Mouse (Mus musculus) forebrain, embryonic 14.5 days (tissue): ENCODE data around the gene Pdgfd. TPM values are rescaled to one million over a fixed set of nuclear protein-coding genes. Genes with fewer than 3 reads are reported as not detected.

Experiments used
- ATAC-seq: fragments of 200-750 bp; cut with Nextera tagmentation; 2 replicates; pipeline ENCODE4 v1.8.0; 2017; ENCODE audit warnings: mild to moderate bottlenecking, moderate library complexity
- DNase-seq: peaks from one replicate; pipeline ENCODE4 v3.0.0-alpha.2; 2015; ENCODE audit warnings: low spot score
- H3K27ac ChIP-seq: fragments of 300-500 bp; sonication (generic); 2 replicates; pipeline ENCODE4 v1.5.1; 2014; ENCODE audit warnings: low read depth, mild to moderate bottlenecking, control low read depth, low read length, moderate library complexity
- H3K27me3 ChIP-seq: fragments of 300-500 bp; sonication (generic); replicated peaks from 2 replicates; pipeline ENCODE4 v1.6.1; 2014; ENCODE audit warnings: low read length, control low read depth, mixed read lengths; ENCODE audit not compliant: control insufficient read depth, insufficient read depth
- H3K36me3 ChIP-seq: fragments of 300-500 bp; sonication (generic); 2 replicates; pipeline ENCODE4 v1.6.1; 2014; ENCODE audit warnings: low read length, control low read depth; ENCODE audit not compliant: control insufficient read depth, insufficient read depth
- H3K4me1 ChIP-seq: fragments of 300-500 bp; sonication (generic); 2 replicates; pipeline ENCODE4 v1.6.1; 2014; ENCODE audit warnings: antibody characterized with exemption, low read length, control low read depth; ENCODE audit not compliant: control insufficient read depth, insufficient read depth
- H3K4me2 ChIP-seq: fragments of 300-500 bp; sonication (generic); 2 replicates; pipeline ENCODE4 v1.6.1; 2014; ENCODE audit warnings: mild to moderate bottlenecking, control low read depth, low read length
- H3K4me3 ChIP-seq: fragments of 300-500 bp; sonication (generic); 2 replicates; pipeline ENCODE4 v1.5.1; 2014; ENCODE audit warnings: low read depth, low read length, control low read depth
- H3K9ac ChIP-seq: fragments of 300-500 bp; sonication (generic); 2 replicates; pipeline ENCODE4 v1.6.1; 2014; ENCODE audit warnings: mild to moderate bottlenecking, low read length, control low read depth, moderate library complexity
- H3K9me3 ChIP-seq: fragments of 300-500 bp; sonication (generic); replicated peaks from 2 replicates; pipeline ENCODE4 v1.6.1; 2016; ENCODE audit warnings: low read length, control low read depth, mixed read lengths; ENCODE audit not compliant: control insufficient read depth
- WGBS: fragments of 180-500 bp; shearing (Covaris S2); extraction: QIAGEN DNeasy Blood & Tissue Kit; methylation state at CpG from one replicate; pipeline ENCODE4 v1.1.7; 2014; 5-methylcytosine and 5-hydroxymethylcytosine counted together
- polyA plus RNA-seq: library from polyadenylated mRNA; unstranded; fragments of >200 nt; fragmentation: Nextera tagmentation; extraction: Ambion mirVana; gene quantifications from 2 replicates; pipeline ENCODE4 v1.2.1, GENCODE M21; 2014

Gene Pdgfd
- polyA plus RNA-seq, 1 experiment from 2014 or later = 2.3 TPM

DNA sequence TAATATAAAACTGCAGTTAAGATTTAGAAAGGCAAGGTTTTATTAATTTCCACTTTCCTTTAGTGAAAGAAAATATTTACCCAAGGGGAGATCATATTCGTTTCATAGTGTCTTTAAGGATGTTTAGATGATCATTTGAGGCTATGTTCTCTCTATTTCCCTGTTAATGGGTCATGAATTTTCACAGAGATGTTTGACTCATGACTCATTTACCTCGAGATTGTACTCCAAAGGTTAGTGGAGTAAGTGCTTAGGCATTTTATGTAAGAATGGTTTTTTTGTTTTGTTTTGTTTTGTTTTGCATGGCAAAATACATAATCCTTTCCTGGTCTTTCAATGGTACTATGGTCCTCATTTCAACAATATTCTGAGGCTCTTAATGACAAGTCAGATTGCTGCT lies 167.9 kb downstream of the Pdgfd start:
- Histone ChIP-seq H3K4me1 (no peaks in the 10 kb centered on the region), H3K4me3 (no peak overlapping the region), H3K9me3 (no peaks in the 10 kb centered on the region), H3K9ac (no peak overlapping the region), H3K4me2 (no peak overlapping the region), H3K27ac (no peak overlapping the region), H3K27me3 (no peaks in the 10 kb centered on the region), H3K36me3 (no peaks in the 10 kb centered on the region)
- 62% methylated on average over 2 of the region's 2 CpGs for WGBS
- ATAC-seq (no peak), DNase-seq (no peak)

DNA sequence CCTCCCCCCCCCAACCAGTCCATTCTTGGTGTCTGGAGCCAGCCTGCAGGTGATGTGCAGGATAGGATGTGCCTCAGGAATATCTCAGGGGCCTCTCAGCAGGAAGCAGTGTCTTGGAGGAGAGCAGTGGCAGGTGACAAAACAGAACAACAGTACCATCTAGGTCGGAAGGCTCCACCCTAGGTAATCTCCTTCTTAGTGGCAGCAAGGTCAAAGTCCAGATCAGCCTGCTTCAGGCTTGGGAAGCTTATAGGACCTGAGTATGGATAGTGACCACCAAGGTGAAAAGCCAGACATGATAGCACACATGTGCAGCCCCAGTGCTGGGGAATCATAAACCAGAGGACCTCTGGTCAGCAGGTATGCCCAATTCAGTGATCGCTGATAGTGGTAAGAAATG lies 169.5 kb downstream of the Pdgfd start:
- Histone ChIP-seq H3K27me3 (no peaks in the 10 kb centered on the region), H3K9me3 (no peaks in the 10 kb centered on the region), H3K4me3 (no peak overlapping the region), H3K4me2 (no peak overlapping the region), H3K36me3 (no peaks in the 10 kb centered on the region), H3K27ac (no peak overlapping the region), H3K9ac (no peak overlapping the region), H3K4me1 (no peaks in the 10 kb centered on the region)
- no peak for ATAC-seq
- 86% methylated on average over 2 of the region's 2 CpGs for WGBS
- DNase-seq = no peak

DNA sequence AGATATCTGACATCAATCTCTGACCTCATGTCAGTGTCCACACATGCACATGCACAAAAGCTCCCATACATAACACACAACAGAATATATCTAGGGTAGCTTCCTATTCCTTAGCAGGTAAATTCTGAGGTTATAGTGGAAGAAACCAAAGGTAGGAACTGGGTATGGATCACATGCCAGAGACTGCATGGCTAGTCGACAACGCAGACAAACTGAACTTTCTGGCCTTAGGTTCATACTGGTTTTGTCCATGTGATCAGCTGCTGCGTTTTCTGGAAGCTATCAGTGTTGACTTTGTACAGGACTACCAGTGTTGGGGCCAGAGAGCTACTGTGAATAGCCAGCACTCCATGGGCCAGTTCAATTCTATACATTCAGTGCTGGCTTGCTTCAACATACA lies 170.0 kb downstream of the Pdgfd start:
- Histone ChIP-seq H3K36me3 (no peaks in the 10 kb centered on the region), H3K9me3 (no peaks in the 10 kb centered on the region), H3K4me2 (no peak overlapping the region), H3K4me3 (no peak overlapping the region), H3K4me1 (no peaks in the 10 kb centered on the region), H3K27ac (no peak overlapping the region), H3K27me3 (no peaks in the 10 kb centered on the region), H3K9ac (no peak overlapping the region)
- WGBS = 92% methylated on average over 3 of the region's 3 CpGs
- DNase-seq (no peak), ATAC-seq (no peak)

DNA sequence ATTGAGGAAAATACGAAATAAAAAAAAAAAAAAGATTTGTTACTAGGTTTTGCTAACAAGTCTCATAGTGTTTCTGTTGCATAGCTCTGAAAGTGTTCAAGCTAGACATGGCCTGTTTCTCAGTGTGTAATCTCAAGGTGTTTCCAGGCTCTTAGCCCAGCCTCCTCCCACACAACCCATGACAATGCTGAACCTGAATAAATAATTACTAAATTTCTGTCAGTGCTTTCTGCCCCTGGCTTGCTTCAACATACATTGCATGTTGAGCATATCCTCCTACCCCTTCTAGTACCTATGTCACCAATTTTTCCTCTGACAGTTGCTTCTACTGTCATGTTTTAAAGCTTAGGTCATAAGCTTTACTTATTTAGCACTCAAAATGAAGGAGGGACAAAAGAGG lies 171.0 kb downstream of the Pdgfd start:
- no peaks in the 10 kb centered on the region for H3K27me3 ChIP-seq
- no peaks in the 10 kb centered on the region for H3K36me3 ChIP-seq
- 65% methylated on average over 1 of the region's 1 CpGs for WGBS
- DNase-seq (no peak), ATAC-seq (no peak)
- H3K4me1 ChIP-seq = no peaks in the 10 kb centered on the region
- H3K9ac ChIP-seq = no peak overlapping the region
- no peak overlapping the region for H3K4me2 ChIP-seq
- H3K9me3 ChIP-seq = no peaks in the 10 kb centered on the region
- no peak overlapping the region for H3K4me3 ChIP-seq
- no peak overlapping the region for H3K27ac ChIP-seq

DNA sequence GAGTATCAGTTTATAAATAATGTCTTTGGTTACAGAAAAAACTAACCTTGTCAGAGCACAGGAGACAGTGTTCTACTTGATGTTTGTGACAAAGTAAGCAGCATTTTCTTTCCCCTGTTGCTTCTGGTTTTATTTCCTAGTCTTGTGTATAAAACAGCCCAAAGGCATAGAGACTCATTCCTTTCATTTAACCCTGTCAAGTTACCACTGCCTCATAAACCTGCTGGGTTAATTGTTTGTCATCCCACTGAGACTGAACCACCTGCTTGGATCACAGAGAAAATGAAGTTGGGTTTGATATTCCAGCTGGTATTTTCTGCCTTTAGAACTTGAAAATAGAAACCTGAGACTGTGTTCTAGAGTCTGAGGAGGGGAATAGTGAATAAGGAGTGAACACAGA lies 172.4 kb downstream of the Pdgfd start:
- Histone ChIP-seq H3K36me3 (no peaks in the 10 kb centered on the region), H3K4me2 (no peak overlapping the region), H3K27me3 (no peaks in the 10 kb centered on the region), H3K9me3 (no peaks in the 10 kb centered on the region), H3K4me3 (no peak overlapping the region), H3K9ac (no peak overlapping the region), H3K27ac (no peak overlapping the region), H3K4me1 (no peaks in the 10 kb centered on the region)
- DNase-seq (no peak), ATAC-seq (no peak)

DNA sequence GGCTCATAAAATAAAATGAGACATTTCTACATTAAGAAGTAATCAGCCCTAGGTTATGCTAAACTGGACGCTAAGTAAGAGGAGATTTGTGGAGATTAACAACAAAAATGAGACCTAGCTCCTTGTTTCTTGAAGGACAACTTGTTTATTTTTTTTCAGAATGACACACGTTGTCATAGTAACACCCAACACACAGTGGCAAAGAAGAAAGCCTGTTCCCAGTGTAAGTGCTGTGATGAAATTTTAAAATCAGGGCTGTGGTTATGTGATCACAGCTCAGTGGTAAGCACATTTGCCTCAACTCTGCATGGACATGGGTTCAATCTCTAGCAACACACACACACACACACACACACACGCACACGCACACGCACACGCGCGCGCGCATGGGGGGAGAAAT lies 174.5 kb downstream of the Pdgfd start:
- H3K9ac ChIP-seq = no peak overlapping the region
- H3K27me3 ChIP-seq = no peaks in the 10 kb centered on the region
- DNase-seq (no peak), ATAC-seq (no peak)
- no peaks in the 10 kb centered on the region for H3K4me1 ChIP-seq
- 95% methylated on average over 10 of the region's 10 CpGs for WGBS
- no peak overlapping the region for H3K4me2 ChIP-seq
- no peak overlapping the region for H3K4me3 ChIP-seq
- no peak overlapping the region for H3K27ac ChIP-seq
- H3K9me3 ChIP-seq = no peaks in the 10 kb centered on the region
- no peaks in the 10 kb centered on the region for H3K36me3 ChIP-seq

DNA sequence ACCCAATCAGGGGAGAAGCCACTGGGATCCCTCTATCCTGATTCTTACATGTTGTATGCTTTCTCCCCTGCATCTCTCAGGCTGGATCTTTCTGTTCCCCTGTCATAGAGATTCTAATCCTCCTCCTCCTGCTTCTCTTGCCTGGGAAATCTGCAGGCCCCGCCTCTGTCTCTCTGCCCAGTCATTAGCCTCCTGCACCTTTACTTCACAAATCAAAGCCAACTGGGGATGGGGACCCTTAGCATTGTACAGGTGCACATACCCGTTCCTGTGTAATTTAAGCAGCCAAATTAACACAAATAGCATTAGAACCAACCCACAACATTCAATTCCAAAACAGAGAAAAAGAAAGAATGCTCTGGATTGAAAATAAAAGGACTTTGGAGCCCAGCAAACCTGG lies 176.1 kb downstream of the Pdgfd start:
- ATAC-seq = no peak
- Histone ChIP-seq H3K9ac (no peak overlapping the region), H3K4me2 (no peak overlapping the region), H3K27me3 (no peaks in the 10 kb centered on the region), H3K36me3 (no peaks in the 10 kb centered on the region), H3K9me3 (no peaks in the 10 kb centered on the region), H3K27ac (no peak overlapping the region), H3K4me1 (no peaks in the 10 kb centered on the region), H3K4me3 (no peak overlapping the region)
- DNase-seq = no peak
- WGBS = 18% methylated on average over 2 of the region's 2 CpGs

DNA sequence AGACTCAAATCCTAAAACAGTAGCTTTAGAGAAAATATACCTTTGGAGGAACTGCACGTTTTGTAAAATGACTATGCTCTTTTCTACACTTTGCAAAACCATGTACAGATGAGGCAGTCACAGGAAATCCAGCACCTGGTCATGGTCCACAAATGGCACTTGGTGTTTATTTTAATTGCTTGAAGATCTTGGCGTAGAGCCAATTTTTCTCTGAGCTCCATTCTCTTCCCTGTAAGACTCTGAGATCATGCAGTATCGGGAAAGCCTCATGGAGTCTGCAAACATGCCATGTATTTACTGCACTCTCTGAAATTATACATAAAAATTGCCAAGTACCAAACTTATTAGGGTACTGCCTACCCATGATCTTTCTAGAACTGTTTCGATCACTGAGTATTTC lies 176.5 kb downstream of the Pdgfd start:
- Histone ChIP-seq H3K36me3 (no peaks in the 10 kb centered on the region), H3K4me2 (no peak overlapping the region), H3K4me3 (no peak overlapping the region), H3K27ac (no peak overlapping the region), H3K4me1 (no peaks in the 10 kb centered on the region), H3K9ac (no peak overlapping the region), H3K27me3 (no peaks in the 10 kb centered on the region), H3K9me3 (no peaks in the 10 kb centered on the region)
- ATAC-seq (peak; percentile 85), DNase-seq (peak; percentile 77)
- 52% methylated on average over 4 of the region's 4 CpGs for WGBS

DNA sequence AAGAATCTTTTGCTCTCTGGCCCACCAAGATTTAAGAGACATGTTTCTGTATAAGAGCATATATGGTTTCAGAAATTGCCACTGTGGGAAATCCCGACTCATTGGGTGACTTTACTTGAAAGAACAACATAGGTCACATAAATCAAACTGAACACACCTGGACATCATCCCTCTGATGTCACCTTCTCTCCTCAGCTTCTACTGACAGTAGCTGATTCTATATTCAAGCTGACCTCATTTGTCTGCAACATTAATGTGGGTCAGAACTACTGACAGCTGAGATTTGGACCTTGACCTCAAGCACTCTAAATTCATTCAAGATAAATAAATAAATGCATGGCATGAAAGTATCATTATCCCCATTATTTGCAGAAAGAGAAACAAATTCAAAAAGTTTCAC lies 177.0 kb downstream of the Pdgfd start:
- no peak for DNase-seq
- Histone ChIP-seq H3K4me3 (no peak overlapping the region), H3K36me3 (no peaks in the 10 kb centered on the region), H3K9me3 (no peaks in the 10 kb centered on the region), H3K27me3 (no peaks in the 10 kb centered on the region), H3K4me2 (no peak overlapping the region), H3K27ac (no peak overlapping the region), H3K4me1 (no peaks in the 10 kb centered on the region), H3K9ac (no peak overlapping the region)
- WGBS = 84% methylated on average over 1 of the region's 1 CpGs
- ATAC-seq = no peak
